Mouse (Mus musculus) lung, postnatal 0 days (tissue): ENCODE results near the gene Bag3. TPM values are rescaled to one million over a fixed set of nuclear protein-coding genes. Genes with fewer than 3 reads are reported as not detected.

Experiments
- ATAC-seq: fragments of 200-750 bp; cut with Nextera tagmentation; 2 replicates; pipeline ENCODE4 v1.8.0; 2017; ENCODE audit warnings: moderate library complexity
- DNase-seq: peaks from one replicate; pipeline ENCODE4 v3.0.0-alpha.2; 2016; ENCODE audit warnings: low spot score
- H3K27ac ChIP-seq: fragments of 300-500 bp; sonication (generic); 2 replicates; pipeline ENCODE4 v1.5.1; 2014; ENCODE audit warnings: antibody characterized with exemption, mild to moderate bottlenecking, low read length, mixed read lengths
- H3K27me3 ChIP-seq: fragments of 300-500 bp; sonication (generic); replicated peaks from 2 replicates; pipeline ENCODE4 v1.6.1; 2014; ENCODE audit warnings: low read length, mixed read lengths; ENCODE audit not compliant: insufficient read depth
- H3K36me3 ChIP-seq: fragments of 300-500 bp; sonication (generic); 2 replicates; pipeline ENCODE4 v1.6.1; 2014; ENCODE audit warnings: low read length, mixed read lengths; ENCODE audit not compliant: insufficient read depth
- H3K4me1 ChIP-seq: fragments of 300-500 bp; sonication (generic); 2 replicates; pipeline ENCODE4 v1.6.1; 2014; ENCODE audit warnings: antibody characterized with exemption, low read depth, low read length, mixed read lengths; ENCODE audit not compliant: insufficient read depth
- H3K4me2 ChIP-seq: fragments of 300-500 bp; sonication (generic); replicated peaks from 2 replicates; pipeline ENCODE4 v1.6.1; 2014; ENCODE audit warnings: low read depth, mild to moderate bottlenecking, low read length, moderate library complexity, mixed read lengths
- H3K4me3 ChIP-seq: fragments of 300-500 bp; sonication (generic); 2 replicates; pipeline ENCODE4 v1.5.1; 2014; ENCODE audit warnings: low read depth, low read length
- H3K9ac ChIP-seq: fragments of 300-500 bp; sonication (generic); replicated peaks from 2 replicates; pipeline ENCODE4 v1.6.1; 2014; ENCODE audit warnings: low read depth, mild to moderate bottlenecking
- H3K9me3 ChIP-seq: fragments of 300-500 bp; sonication (generic); 2 replicates; pipeline ENCODE4 v1.6.1; 2016; ENCODE audit warnings: low read length, mixed read lengths
- CTCF ChIP-seq: IDR thresholded peaks from 2 replicates; pipeline ENCODE4 v1.5.1; 2016; ENCODE audit warnings: antibody characterized with exemption, mild to moderate bottlenecking
- EP300 ChIP-seq: IDR thresholded peaks from 2 replicates; pipeline ENCODE4 v1.6.1; 2016; ENCODE audit warnings: antibody characterized with exemption, mild to moderate bottlenecking, control low read depth
- WGBS: fragments of 180-500 bp; shearing (Covaris S2); extraction: QIAGEN DNeasy Blood & Tissue Kit; methylation state at CpG from one replicate; pipeline ENCODE4 v1.1.7; 2014; 5-methylcytosine and 5-hydroxymethylcytosine counted together
- polyA plus RNA-seq: library from polyadenylated mRNA; unstranded; fragments of >200 nt; fragmentation: Nextera tagmentation; extraction: Ambion mirVana; gene quantifications from 2 replicates; pipeline ENCODE4 v1.2.1, GENCODE M21; 2015

The Bag3 gene
- polyA plus RNA-seq, 1 experiment from 2014 or later = 23.7 TPM

DNA sequence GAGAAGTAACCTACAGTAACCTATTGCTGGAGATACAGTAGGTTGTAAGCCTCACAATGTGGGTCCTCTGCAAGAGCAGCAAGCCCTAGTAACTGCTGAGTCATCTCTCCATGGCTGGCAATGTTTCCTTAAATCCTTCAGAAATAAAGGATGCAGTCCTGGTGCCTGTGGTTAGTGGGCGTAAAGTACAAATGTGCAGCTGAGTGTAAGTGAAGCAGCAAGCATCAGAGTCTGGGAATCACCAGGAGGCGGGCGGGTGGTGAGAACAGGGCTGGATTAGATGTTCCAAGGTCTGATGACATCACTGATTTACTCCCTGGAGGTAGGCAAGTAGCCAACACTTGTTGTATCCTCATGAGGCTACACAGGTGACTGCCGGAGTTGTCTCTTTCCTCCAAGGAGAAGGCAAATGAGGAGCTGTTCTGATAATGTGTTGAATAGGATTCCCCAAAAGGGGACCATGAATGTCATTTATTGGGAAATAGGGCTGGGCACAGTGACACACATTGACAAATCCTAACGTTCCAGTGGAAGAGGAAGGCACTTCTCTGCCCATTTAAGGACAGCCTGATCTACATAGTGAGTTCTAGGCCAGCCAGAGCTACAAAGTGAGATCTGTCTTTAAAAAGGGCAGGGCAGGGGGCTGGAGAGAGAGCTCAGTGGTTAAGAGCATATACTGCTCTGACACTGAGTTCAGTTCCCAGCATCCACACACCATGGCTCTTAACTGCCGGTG, 60.0 kb downstream of the Bag3 start:
- H3K4me1 ChIP-seq = no peaks in the 10 kb centered on the region
- no peaks in the 10 kb centered on the region for H3K27me3 ChIP-seq
- ATAC-seq = peak; percentile 46; the same call in 1 of the 2 replicates
- peak; percentile 24 for DNase-seq
- no peaks in the 10 kb centered on the region for H3K9me3 ChIP-seq
- H3K4me3 ChIP-seq = no peak overlapping the region
- H3K36me3 ChIP-seq = no peaks in the 10 kb centered on the region
- TF ChIP-seq EP300 = no peak
- no peak for TF ChIP-seq CTCF
- H3K27ac ChIP-seq = no peak overlapping the region
- H3K9ac ChIP-seq = no peak overlapping the region
- no peak overlapping the region for H3K4me2 ChIP-seq
- WGBS = 73% methylated on average over 6 of the region's 6 CpGs

DNA sequence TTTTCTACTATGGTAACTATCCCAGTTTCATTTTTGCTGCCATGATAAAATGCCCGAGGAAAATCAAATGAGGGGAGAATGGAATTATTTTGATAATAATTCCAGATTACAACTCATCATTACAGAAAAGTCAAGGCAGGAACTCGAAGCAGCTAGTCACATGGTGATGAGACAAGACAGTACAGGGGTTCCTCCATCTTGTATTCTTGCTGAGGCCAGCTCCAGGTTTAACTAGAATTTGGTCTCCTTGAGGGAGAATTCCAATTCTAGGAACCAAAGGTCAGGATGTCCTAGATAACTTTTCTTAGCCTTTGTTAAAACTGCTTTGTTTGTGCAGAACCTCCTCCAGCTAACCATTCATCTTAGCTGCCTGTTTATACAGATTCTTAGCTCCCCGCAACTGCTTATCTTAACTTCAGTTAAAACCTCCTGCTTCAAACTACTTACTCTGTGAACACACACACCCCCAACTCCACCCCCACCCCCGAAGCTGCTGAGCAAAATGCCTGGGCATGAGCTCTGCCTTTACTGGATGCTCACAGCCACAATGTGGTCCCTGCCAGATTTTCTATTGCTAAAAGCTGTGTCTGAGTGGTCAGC, 64.0 kb downstream of the Bag3 start:
- no peaks in the 10 kb centered on the region for H3K4me1 ChIP-seq
- WGBS = 42% methylated on average over 4 of the region's 4 CpGs

GRCm38 (mm10) chr7:128591345-128592084, 68.1 kb downstream of the Bag3 start:
- no peaks in the 10 kb centered on the region for H3K4me1 ChIP-seq
- no peaks in the 10 kb centered on the region for H3K27me3 ChIP-seq
- H3K9ac ChIP-seq = no peak overlapping the region
- TF ChIP-seq CTCF (peak; percentile 24), EP300 (no peak)
- H3K9me3 ChIP-seq = no peaks in the 10 kb centered on the region
- peak; percentile 32 for DNase-seq
- H3K4me3 ChIP-seq = no peak overlapping the region
- no peaks in the 10 kb centered on the region for H3K36me3 ChIP-seq
- no peak for ATAC-seq
- H3K27ac ChIP-seq = peak overlapping the region; percentile 38
- no peak overlapping the region for H3K4me2 ChIP-seq
- 16% methylated on average over 8 of the region's 9 CpGs for WGBS

More for the DNA sequence above, 64.0 kb downstream of the Bag3 start:
- Histone ChIP-seq H3K9me3 (no peaks in the 10 kb centered on the region), H3K9ac (no peak overlapping the region), H3K4me2 (no peak overlapping the region), H3K36me3 (no peaks in the 10 kb centered on the region), H3K4me3 (no peak overlapping the region), H3K27me3 (no peaks in the 10 kb centered on the region), H3K27ac (no peak overlapping the region)
- DNase-seq = no peak
- TF ChIP-seq CTCF (no peak), EP300 (no peak)
- no peak for ATAC-seq

- ATAC-seq (peak; percentile 89), DNase-seq (peak; percentile 74)
- peak overlapping the region; percentile 43 for H3K4me2 ChIP-seq
- no peaks in the 10 kb centered on the region for H3K9me3 ChIP-seq
- no peaks in the 10 kb centered on the region for H3K27me3 ChIP-seq
- TF ChIP-seq CTCF = no peak
- no peak for TF ChIP-seq EP300
- H3K4me3 ChIP-seq = no peak overlapping the region
- H3K27ac ChIP-seq = peak overlapping the region; percentile 38; the same call in 1 of the 2 replicates
- H3K36me3 ChIP-seq = no peaks in the 10 kb centered on the region
- H3K9ac ChIP-seq = no peak overlapping the region
- 8% methylated on average over 21 of the region's 21 CpGs for WGBS
- H3K4me1 ChIP-seq = no peaks in the 10 kb centered on the region
Measured at GRCm38 (mm10) chr7:128592118-128592935, 68.9 kb downstream of the Bag3 start.

DNA sequence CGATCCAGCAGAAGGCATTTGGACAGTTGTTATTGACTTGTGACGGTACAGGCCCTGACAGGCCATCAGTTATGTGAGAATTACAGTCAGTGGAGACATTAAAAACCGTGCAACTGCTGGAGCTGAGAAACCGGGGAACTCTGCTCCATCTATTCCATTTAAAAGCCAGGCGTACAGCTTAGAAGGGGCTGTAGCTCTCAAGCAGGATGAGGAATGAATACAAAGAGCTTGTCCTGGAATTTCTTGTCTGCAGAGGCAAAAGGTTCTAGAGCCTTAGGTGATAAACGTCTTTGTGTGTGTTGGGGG, 69.5 kb downstream of the Bag3 start:
- no peaks in the 10 kb centered on the region for H3K9me3 ChIP-seq
- ATAC-seq = peak; percentile 50
- DNase-seq = peak; percentile 15
- H3K4me3 ChIP-seq = no peak overlapping the region
- H3K36me3 ChIP-seq = no peaks in the 10 kb centered on the region
- H3K27ac ChIP-seq = peak overlapping the region; percentile 33; the same call in 1 of the 2 replicates
- TF ChIP-seq CTCF = no peak
- TF ChIP-seq EP300 = no peak
- no peaks in the 10 kb centered on the region for H3K27me3 ChIP-seq
- 16% methylated on average over 6 of the region's 6 CpGs for WGBS
- peak overlapping the region; percentile 43; the same call in 1 of the 2 replicates for H3K4me2 ChIP-seq
- H3K9ac ChIP-seq = no peak overlapping the region
- H3K4me1 ChIP-seq = no peaks in the 10 kb centered on the region
